Mouse (Mus musculus): ENCODE data around the gene Aig1. TPM values are rescaled to one million over a fixed set of nuclear protein-coding genes. Genes with fewer than 3 reads are reported as not detected.

Gene Aig1
- polyA plus RNA-seq, 1 experiment from 2014 or later, result 45.5 TPM

DNA sequence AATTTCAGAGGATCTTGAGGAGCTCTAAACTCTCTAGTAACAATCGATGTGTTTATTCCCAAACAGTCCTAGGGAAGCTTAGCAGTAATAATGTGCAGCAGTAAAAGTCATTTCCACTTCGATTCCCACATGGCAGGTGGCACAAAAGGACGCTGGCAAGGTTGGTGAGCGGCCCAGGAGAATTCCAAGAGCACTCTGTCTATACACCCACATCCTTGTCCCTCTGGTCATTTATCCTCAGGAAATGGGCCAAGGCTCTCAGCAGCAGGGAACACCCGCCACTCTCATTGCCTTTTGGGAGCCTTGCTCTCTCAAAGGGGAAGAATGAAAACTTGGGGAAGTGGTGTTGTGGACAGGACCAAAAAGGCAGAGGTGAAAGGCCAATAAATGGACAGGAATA lies 245.0 kb downstream of the Aig1 start:
- H3K4me3 ChIP-seq (ENCODE audit: low read depth, low read length), result no peak overlapping the region
- no peaks in the 10 kb centered on the region for H3K9me3 ChIP-seq (ENCODE audit: low read length)
- no peak overlapping the region for H3K27ac ChIP-seq (ENCODE audit: low read length)
- DNase-seq (ENCODE audit: low spot score) (no peak), ATAC-seq (no peak)
- 77% methylated on average over 5 of the region's 5 CpGs for WGBS
- no peak overlapping the region for H3K9ac ChIP-seq (replicated peaks; ENCODE audit: low read depth)
- H3K36me3 ChIP-seq (ENCODE audit: insufficient read depth, low read length), result no peaks in the 10 kb centered on the region
- no peak for TF ChIP-seq EP300 (IDR thresholded peaks at IDR 0.05)
- TF ChIP-seq CTCF (IDR thresholded peaks at IDR 0.05), result no peak
- H3K4me1 ChIP-seq (ENCODE audit: insufficient read depth, low read depth, low read length), result no peaks in the 10 kb centered on the region
- H3K4me2 ChIP-seq (replicated peaks; ENCODE audit: low read depth, low read length), result no peak overlapping the region
- no peaks in the 10 kb centered on the region for H3K27me3 ChIP-seq (replicated peaks; ENCODE audit: insufficient read depth, low read length)

DNA sequence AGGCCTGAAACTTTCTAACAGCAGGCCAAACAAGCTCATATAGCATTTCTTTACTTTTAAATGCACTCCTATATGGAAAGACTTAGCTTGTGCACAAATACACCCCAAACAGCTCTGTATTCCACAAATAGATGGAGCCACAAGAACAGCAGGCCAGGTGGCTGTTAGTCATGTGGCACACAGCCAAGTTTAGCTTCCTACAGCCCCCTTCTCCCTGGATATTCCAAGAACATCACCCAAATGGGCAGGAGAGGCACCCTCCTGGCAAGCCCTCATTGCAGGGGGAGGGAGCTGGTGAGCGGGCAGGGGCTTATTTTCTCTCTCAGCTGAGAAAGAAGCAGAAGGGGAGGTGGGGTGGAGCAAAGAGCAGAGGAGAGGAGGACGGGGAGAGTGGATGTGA lies 267.9 kb downstream of the Aig1 start:
- no peak overlapping the region for H3K4me3 ChIP-seq (ENCODE audit: low read depth, low read length)
- ATAC-seq (no peak), DNase-seq (ENCODE audit: low spot score) (no peak)
- H3K4me1 ChIP-seq (ENCODE audit: insufficient read depth, low read depth, low read length), result no peaks in the 10 kb centered on the region
- no peaks in the 10 kb centered on the region for H3K36me3 ChIP-seq (ENCODE audit: insufficient read depth, low read length)
- no peak overlapping the region for H3K27ac ChIP-seq (ENCODE audit: low read length)
- H3K27me3 ChIP-seq (replicated peaks; ENCODE audit: insufficient read depth, low read length), result no peaks in the 10 kb centered on the region
- H3K9ac ChIP-seq (replicated peaks; ENCODE audit: low read depth), result no peak overlapping the region
- 75% methylated on average over 2 of the region's 2 CpGs for WGBS
- TF ChIP-seq EP300 (IDR thresholded peaks at IDR 0.05) (no peak), CTCF (IDR thresholded peaks at IDR 0.05) (no peak)
- no peaks in the 10 kb centered on the region for H3K9me3 ChIP-seq (ENCODE audit: low read length)
- H3K4me2 ChIP-seq (replicated peaks; ENCODE audit: low read depth, low read length), result no peak overlapping the region

DNA sequence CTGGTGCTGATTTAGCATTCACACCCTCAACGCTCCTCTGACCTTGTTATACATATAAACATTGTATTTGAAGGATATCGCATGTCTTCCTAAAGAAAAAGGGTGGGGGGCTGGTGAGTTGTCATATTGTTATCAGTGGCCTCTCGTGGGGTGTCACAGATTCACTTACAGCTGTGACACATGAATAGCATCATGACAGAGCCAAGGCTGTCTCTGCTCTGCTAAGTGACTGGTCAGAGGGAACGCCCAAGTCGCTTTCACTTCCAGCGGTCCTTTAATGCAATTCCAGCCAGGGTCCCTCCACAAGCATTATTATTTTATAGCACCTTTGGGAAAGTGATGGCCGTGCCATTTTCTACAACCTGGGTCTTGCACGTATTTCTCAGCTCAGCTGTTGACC lies 271.3 kb downstream of the Aig1 start:
- Histone ChIP-seq H3K4me1 (ENCODE audit: insufficient read depth, low read depth, low read length) (no peaks in the 10 kb centered on the region), H3K9ac (replicated peaks; ENCODE audit: low read depth) (no peak overlapping the region), H3K27me3 (replicated peaks; ENCODE audit: insufficient read depth, low read length) (no peaks in the 10 kb centered on the region), H3K4me2 (replicated peaks; ENCODE audit: low read depth, low read length) (no peak overlapping the region), H3K4me3 (ENCODE audit: low read depth, low read length) (no peak overlapping the region), H3K27ac (ENCODE audit: low read length) (no peak overlapping the region), H3K36me3 (ENCODE audit: insufficient read depth, low read length) (no peaks in the 10 kb centered on the region), H3K9me3 (ENCODE audit: low read length) (no peaks in the 10 kb centered on the region)
- no peak for TF ChIP-seq EP300 (IDR thresholded peaks at IDR 0.05)
- TF ChIP-seq CTCF (IDR thresholded peaks at IDR 0.05), result no peak
- WGBS, result 55% methylated on average over 8 of the region's 8 CpGs
- ATAC-seq, result no peak
- DNase-seq (ENCODE audit: low spot score), result no peak

Other genes with a start within 250 kb of the Aig1 start
- 4.5 and 6.2 TPM in 2 replicates for gene Hivep2, start 97.1 kb upstream of the Aig1 start, polyA plus RNA-seq (2015; fragmentation: Nextera tagmentation; extraction: Ambion mirVana)

All from lung, postnatal 0 days (tissue).